Mouse (Mus musculus) neural tube, embryonic 12.5 days (tissue): ENCODE results near the gene Ddx39b. TPM values are rescaled to one million over a fixed set of nuclear protein-coding genes. Genes with fewer than 3 reads are reported as not detected.
"Not testable (repeated sequence)": the region's sequence is repeated elsewhere in the genome, so short reads cannot be mapped to it uniquely, and the experiment has no call there.

ENCODE experiments used
- ATAC-seq: fragments of 200-750 bp; cut with Nextera tagmentation; 2 replicates; pipeline ENCODE4 v1.8.0; 2017; ENCODE audit warnings: low read depth, mild to moderate bottlenecking, moderate TSS enrichment, moderate library complexity; ENCODE audit not compliant: low FRiP score
- H3K27ac ChIP-seq: fragments of 300-500 bp; sonication (generic); 2 replicates; pipeline ENCODE4 v1.5.1; 2016
- H3K27me3 ChIP-seq: fragments of 300-500 bp; sonication (generic); replicated peaks from 2 replicates; pipeline ENCODE4 v1.6.1; 2016; ENCODE audit warnings: mild to moderate bottlenecking
- H3K36me3 ChIP-seq: fragments of 300-500 bp; sonication (generic); 2 replicates; pipeline ENCODE4 v1.6.1; 2016; ENCODE audit warnings: mild to moderate bottlenecking
- H3K4me1 ChIP-seq: fragments of 300-500 bp; sonication (generic); 2 replicates; pipeline ENCODE4 v1.6.1; 2016
- H3K4me2 ChIP-seq: fragments of 300-500 bp; sonication (generic); replicated peaks from 2 replicates; pipeline ENCODE4 v1.6.1; 2016; ENCODE audit warnings: mild to moderate bottlenecking
- H3K4me3 ChIP-seq: fragments of 300-500 bp; sonication (generic); 2 replicates; pipeline ENCODE4 v1.5.1; 2016
- H3K9ac ChIP-seq: fragments of 300-500 bp; sonication (generic); 2 replicates; pipeline ENCODE4 v1.6.1; 2016; ENCODE audit warnings: mild to moderate bottlenecking
- H3K9me3 ChIP-seq: fragments of 300-500 bp; sonication (generic); 2 replicates; pipeline ENCODE4 v1.6.1; 2016; ENCODE audit warnings: mild to moderate bottlenecking
- WGBS: fragments of 180-500 bp; shearing (Covaris S2); methylation state at CpG from one replicate; pipeline ENCODE4 v1.1.7; 2016; 5-methylcytosine and 5-hydroxymethylcytosine counted together
- microRNA-seq: library from miRNA; unstranded; fragments of <30 nt; microRNA quantifications from one replicate; pipeline ENCODE4, GENCODE M21; 2017
- polyA plus RNA-seq: library from polyadenylated mRNA; unstranded; fragments of >200 nt; fragmentation: Nextera tagmentation; extraction: Ambion mirVana; gene quantifications from 2 replicates; pipeline ENCODE4 v1.2.1, GENCODE M21; 2016

The Ddx39b gene
- polyA plus RNA-seq, 1 experiment from 2014 or later, result 511 TPM

DNA sequence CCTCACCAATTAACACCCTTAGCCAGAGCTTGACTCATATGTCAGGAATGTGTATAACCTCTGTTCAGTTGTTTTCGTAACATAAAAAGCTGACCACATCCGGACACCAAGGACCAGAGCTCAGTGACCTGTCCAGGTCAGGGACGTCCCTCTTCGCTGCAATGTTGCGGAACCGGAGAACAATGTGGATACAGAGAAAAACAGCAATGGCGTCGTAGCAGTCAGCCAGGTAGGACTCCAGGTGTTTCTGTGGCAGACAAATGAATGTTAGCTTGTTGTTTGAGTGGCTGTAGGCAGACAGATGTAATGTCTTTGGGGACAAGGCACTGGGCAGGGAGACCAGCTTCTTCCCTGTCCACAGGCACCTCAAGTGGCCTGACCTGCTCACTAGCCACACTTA lies 36.5 kb downstream of the Ddx39b start:
- Histone ChIP-seq H3K9me3 (no peaks in the 10 kb centered on the region), H3K4me3 (no peak overlapping the region), H3K4me2 (no peak overlapping the region), H3K9ac (no peak overlapping the region), H3K4me1 (no peaks in the 10 kb centered on the region), H3K27ac (no peak overlapping the region), H3K27me3 (no peaks in the 10 kb centered on the region; the same call in 1 of the 2 replicates), H3K36me3 (no peaks in the 10 kb centered on the region)
- no peak for ATAC-seq
- WGBS, result 92% methylated on average over 8 of the region's 8 CpGs

DNA sequence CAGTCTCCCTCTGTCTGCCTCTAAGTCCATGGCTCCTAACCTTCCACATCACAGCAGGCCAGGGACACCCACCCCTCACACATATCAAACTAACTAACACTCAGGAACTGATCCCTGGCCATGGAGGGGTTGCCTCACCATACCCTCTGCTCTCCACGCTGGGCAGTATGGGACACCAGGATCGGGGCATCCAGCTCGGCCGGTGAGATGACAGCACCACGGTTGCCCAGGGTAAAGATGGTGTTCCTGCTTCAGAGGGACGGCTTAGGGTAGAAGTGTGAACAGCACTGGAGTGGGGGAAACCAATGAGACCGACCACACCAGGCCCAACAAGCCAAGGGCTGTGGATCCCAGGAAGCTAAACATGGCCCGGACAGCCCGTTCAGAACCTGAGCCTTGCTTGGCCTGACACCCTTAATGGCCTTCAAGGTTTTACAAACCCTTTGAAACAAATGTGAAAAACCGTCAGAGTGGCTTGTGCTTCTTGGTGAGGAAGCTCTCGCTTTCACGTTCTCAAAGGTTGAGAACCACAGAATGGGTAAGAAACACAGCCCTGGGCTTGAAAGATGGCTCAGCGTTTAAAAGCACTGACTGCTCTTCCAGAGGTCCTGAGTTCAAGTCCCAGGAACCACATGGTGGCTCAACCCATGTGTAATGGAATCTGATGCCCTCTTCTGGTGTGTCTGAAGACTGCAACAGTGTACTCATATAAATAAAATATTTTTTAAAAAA lies 37.6 kb downstream of the Ddx39b start:
- Histone ChIP-seq H3K36me3 (no peaks in the 10 kb centered on the region), H3K27ac (no peak overlapping the region), H3K4me2 (no peak overlapping the region), H3K4me3 (no peak overlapping the region), H3K4me1 (no peaks in the 10 kb centered on the region), H3K27me3 (no peaks in the 10 kb centered on the region; the same call in 1 of the 2 replicates), H3K9ac (no peak overlapping the region), H3K9me3 (no peaks in the 10 kb centered on the region)
- WGBS, result 88% methylated on average over 13 of the region's 13 CpGs
- ATAC-seq, result no peak

- Histone ChIP-seq H3K4me1 (no peaks in the 10 kb centered on the region), H3K27me3 (no peaks in the 10 kb centered on the region; the same call in 1 of the 2 replicates), H3K36me3 (no peaks in the 10 kb centered on the region), H3K4me3 (no peak overlapping the region), H3K4me2 (no peak overlapping the region), H3K9me3 (no peaks in the 10 kb centered on the region), H3K9ac (no peak overlapping the region), H3K27ac (no peak overlapping the region)
- no peak for ATAC-seq
- 66% methylated on average over 3 of the region's 3 CpGs for WGBS
These were observed 38.7 kb downstream of the Ddx39b start for GRCm38 (mm10) chr17:35280276-35280675.

DNA sequence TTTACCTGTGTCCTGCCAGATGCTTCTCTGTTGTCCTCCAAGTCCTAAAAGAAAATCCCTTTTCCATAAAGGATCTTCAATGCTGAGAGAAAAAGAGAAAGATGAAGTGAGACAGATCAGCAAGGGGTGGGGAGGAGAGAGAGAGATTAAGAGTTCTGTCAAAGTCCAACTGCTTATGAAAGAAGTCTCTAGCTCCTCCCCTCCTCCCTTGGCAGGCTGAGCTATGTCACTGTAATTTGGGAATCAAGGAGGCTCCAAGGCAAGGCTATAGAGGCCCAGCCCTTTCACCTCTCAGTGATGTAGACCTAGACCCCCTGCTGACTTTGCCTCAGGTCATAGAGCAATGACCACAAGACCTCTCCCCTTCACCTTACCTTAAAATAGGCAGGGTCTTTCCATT lies 43.9 kb downstream of the Ddx39b start:
- no peaks in the 10 kb centered on the region for H3K4me1 ChIP-seq
- no peak for ATAC-seq
- no peaks in the 10 kb centered on the region for H3K27me3 ChIP-seq
- H3K9ac ChIP-seq, result no peak overlapping the region
- H3K36me3 ChIP-seq, result no peaks in the 10 kb centered on the region
- no peak overlapping the region for H3K27ac ChIP-seq
- no peaks in the 10 kb centered on the region for H3K9me3 ChIP-seq
- no peak overlapping the region for H3K4me2 ChIP-seq
- H3K4me3 ChIP-seq, result no peak overlapping the region

DNA sequence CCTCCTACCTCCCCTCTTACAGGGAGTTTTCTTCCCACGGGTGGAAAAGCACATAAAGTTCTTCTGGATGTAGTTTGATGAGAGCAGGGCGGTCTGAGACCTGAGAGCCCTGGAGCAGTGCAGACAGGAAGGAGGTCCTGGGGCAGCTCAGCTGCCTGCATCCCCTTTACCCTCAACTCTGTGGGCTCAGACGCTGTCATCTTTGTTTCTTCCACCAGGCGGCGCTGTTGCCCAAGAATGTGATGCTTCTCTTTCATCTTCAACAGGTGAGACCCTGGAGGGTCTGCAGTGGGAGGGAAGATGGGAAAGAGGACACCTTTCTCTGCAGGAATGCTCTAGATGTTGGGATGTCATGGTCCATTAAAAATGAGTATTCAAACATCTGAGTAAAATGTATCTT lies 54.2 kb downstream of the Ddx39b start:
- H3K4me2 ChIP-seq, H3K4me1 ChIP-seq, H3K36me3 ChIP-seq, H3K27me3 ChIP-seq, H3K27ac ChIP-seq, H3K9me3 ChIP-seq, ATAC-seq, H3K9ac ChIP-seq, H3K4me3 ChIP-seq: not testable (repeated sequence)
- 5% methylated on average over 5 of the region's 5 CpGs for WGBS

GRCm38 (mm10) chr17:35300261-35300945 lies 58.9 kb downstream of the Ddx39b start:
- H3K27ac ChIP-seq, H3K4me3 ChIP-seq, H3K4me2 ChIP-seq, ATAC-seq, H3K4me1 ChIP-seq, H3K36me3 ChIP-seq, H3K9me3 ChIP-seq, H3K27me3 ChIP-seq, H3K9ac ChIP-seq: not testable (repeated sequence)
- 90% methylated on average over 7 of the region's 7 CpGs for WGBS

DNA sequence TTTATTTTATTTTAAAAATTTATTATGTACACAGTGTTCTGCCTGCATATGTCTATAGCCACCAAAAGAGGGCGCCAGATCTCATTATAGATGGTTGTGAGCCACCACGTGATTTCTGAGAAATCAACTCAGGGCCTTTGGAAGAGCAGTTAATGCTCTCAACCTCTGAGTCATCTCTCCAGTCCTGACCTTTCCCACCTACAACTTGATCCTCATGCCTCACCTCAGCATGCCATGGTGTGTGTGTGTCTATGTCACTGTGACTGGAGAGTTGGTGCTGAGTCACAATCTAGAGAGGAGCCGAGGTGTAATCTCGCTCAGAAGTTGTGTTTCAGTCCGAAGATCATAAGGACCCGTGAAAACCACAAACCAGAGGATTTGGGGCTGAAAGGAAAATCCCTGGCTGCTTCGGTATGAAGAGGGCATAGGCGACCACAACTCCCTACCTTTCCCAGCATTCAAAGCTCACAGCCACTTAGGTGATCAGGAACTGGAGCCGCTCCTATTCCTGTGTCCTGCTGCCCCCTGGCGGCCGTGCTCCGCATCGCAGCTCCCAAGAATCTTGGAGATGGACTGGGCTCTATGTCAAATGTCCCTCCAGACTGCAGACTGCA lies 60.2 kb downstream of the Ddx39b start:
- H3K4me3 ChIP-seq, result no peak overlapping the region
- no peaks in the 10 kb centered on the region for H3K27me3 ChIP-seq
- H3K4me1 ChIP-seq, result no peaks in the 10 kb centered on the region
- H3K4me2 ChIP-seq, result no peak overlapping the region
- WGBS, result 27% methylated on average over 13 of the region's 13 CpGs
- ATAC-seq, result no peak
- H3K36me3 ChIP-seq, result no peaks in the 10 kb centered on the region
- no peak overlapping the region for H3K9ac ChIP-seq
- no peak overlapping the region for H3K27ac ChIP-seq
- H3K9me3 ChIP-seq, result no peaks in the 10 kb centered on the region

DNA sequence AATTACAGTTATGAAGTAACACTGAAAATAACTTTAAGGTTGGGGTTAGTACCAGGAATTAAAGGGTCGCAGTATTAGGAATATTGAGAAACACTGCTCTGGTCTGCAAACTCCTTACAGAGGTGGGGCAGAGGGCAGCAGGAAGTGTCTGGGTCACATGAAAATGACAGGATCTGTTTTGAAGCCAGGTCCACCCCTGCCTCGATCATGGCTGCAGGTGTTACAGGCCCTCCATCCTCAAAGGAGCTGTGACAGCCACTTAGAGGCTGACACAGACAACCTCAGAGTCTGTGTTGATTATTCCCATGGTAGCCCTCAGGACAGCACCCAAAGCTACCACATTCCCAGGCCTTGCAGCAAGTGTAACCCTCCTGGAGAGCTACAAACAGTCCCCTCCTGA lies 61.7 kb downstream of the Ddx39b start:
- no peak for ATAC-seq
- H3K9ac ChIP-seq, result no peak overlapping the region
- H3K4me1 ChIP-seq, result no peaks in the 10 kb centered on the region
- WGBS, result 82% methylated on average over 2 of the region's 2 CpGs
- H3K4me3 ChIP-seq, result no peak overlapping the region
- H3K4me2 ChIP-seq, result no peak overlapping the region
- no peaks in the 10 kb centered on the region for H3K36me3 ChIP-seq
- H3K27me3 ChIP-seq, result no peaks in the 10 kb centered on the region; the same call in 1 of the 2 replicates
- no peak overlapping the region for H3K27ac ChIP-seq
- no peaks in the 10 kb centered on the region for H3K9me3 ChIP-seq

Small RNAs within 50 kb of the gene (microRNA-seq; reads per million reads assigned to microRNA genes)
- gene Mir6973a (not detected), gene Mir6974 (not detected), gene Mir6975 (4.2 reads per million, percentile 12 among the genes with 10 or more reads in this experiment), gene Mir8094 (not detected)

Other genes starting within 250 kb of the Ddx39b start
- gene Vars, start 240.8 kb upstream of the Ddx39b start, polyA plus RNA-seq, result 118 and 119 TPM in 2 replicates
- gene Vwa7, start 225.2 kb upstream of the Ddx39b start, polyA plus RNA-seq, result 0.06 and 0.15 TPM in 2 replicates
- gene Sapcd1, start 213.7 kb upstream of the Ddx39b start, polyA plus RNA-seq, result 3.8 and 5.0 TPM in 2 replicates
- 3.1 and 4.1 TPM in 2 replicates for gene Msh5, start 195.0 kb upstream of the Ddx39b start, polyA plus RNA-seq
- 169 and 178 TPM in 2 replicates for gene Clic1, start 191.8 kb upstream of the Ddx39b start, polyA plus RNA-seq
- gene Ddah2, start 182.7 kb upstream of the Ddx39b start, polyA plus RNA-seq, result 564 and 591 TPM in 2 replicates
- not detected in 2 replicates for gene Ly6g6c, start 176.4 kb upstream of the Ddx39b start, polyA plus RNA-seq
- 0.81 and 0.88 TPM in 2 replicates for gene Mpig6b, start 175.6 kb upstream of the Ddx39b start, polyA plus RNA-seq
- 0.38 and 0.57 TPM in 2 replicates for gene Ly6g6e, start 164.8 kb upstream of the Ddx39b start, polyA plus RNA-seq
- gene Ly6g6d, start 163.7 kb upstream of the Ddx39b start, polyA plus RNA-seq, result 1.9 and 2.2 TPM in 2 replicates
- 0.23 and 0.84 TPM in 2 replicates for gene Ly6g6f, start 156.1 kb upstream of the Ddx39b start, polyA plus RNA-seq
- gene Abhd16a, start 152.5 kb upstream of the Ddx39b start, polyA plus RNA-seq, result 78.7 and 83.6 TPM in 2 replicates
- not detected in 2 replicates for gene Ly6g5c, start 133.5 kb upstream of the Ddx39b start, polyA plus RNA-seq
- gene Ly6g5b, start 126.3 kb upstream of the Ddx39b start, polyA plus RNA-seq, result 1.1 TPM in 2 replicates
- 24.9 and 28.0 TPM in 2 replicates for gene Gpank1, start 120.3 kb upstream of the Ddx39b start, polyA plus RNA-seq
- 289 and 295 TPM in 2 replicates for gene Csnk2b, start 119.7 kb upstream of the Ddx39b start, polyA plus RNA-seq
- gene D17H6S53E, start 115.4 kb upstream of the Ddx39b start, polyA plus RNA-seq, result 6.1 and 7.8 TPM in 2 replicates
- 0.32 and 0.93 TPM in 2 replicates for gene Apom, start 109.7 kb upstream of the Ddx39b start, polyA plus RNA-seq
- gene Bag6, start 106.6 kb upstream of the Ddx39b start, polyA plus RNA-seq, result 82.8 and 84.5 TPM in 2 replicates
- gene Prrc2a, start 76.8 kb upstream of the Ddx39b start, polyA plus RNA-seq, result 205 and 224 TPM in 2 replicates
- 8.3 and 9.1 TPM in 2 replicates for gene Aif1, start 65.7 kb upstream of the Ddx39b start, polyA plus RNA-seq
- gene Lst1, start 53.3 kb upstream of the Ddx39b start, polyA plus RNA-seq, result 6.8 and 7.0 TPM in 2 replicates
- gene Ltb, start 47.3 kb upstream of the Ddx39b start, polyA plus RNA-seq, result 0.39 and 0.57 TPM in 2 replicates
- gene Tnf, start 39.7 kb upstream of the Ddx39b start, polyA plus RNA-seq, result 0.18 TPM in 1 of 2 replicates, not detected in the other
- not detected in 2 replicates for gene Lta, start 36.4 kb upstream of the Ddx39b start, polyA plus RNA-seq
- not detected in 2 replicates for gene Gm16181, start 20.9 kb upstream of the Ddx39b start, polyA plus RNA-seq
- gene Atp6v1g2, start 8.1 kb upstream of the Ddx39b start, polyA plus RNA-seq, result 26.2 and 28.4 TPM in 2 replicates
- 10.6 and 11.5 TPM in 2 replicates for gene Nfkbil1, start 6.0 kb upstream of the Ddx39b start, polyA plus RNA-seq
- 55.7 and 58.8 TPM in 2 replicates for gene H2-D1, start 21.0 kb downstream of the Ddx39b start, polyA plus RNA-seq
- 0.06 and 0.10 TPM in 2 replicates for gene H2-Q1, start 78.7 kb downstream of the Ddx39b start, polyA plus RNA-seq
- 0.28 and 0.42 TPM in 2 replicates for gene H2-Q2, start 100.5 kb downstream of the Ddx39b start, polyA plus RNA-seq
- gene H2-Q4, start 137.9 kb downstream of the Ddx39b start, polyA plus RNA-seq, result 2.7 and 3.2 TPM in 2 replicates
- 0.48 and 0.64 TPM in 2 replicates for gene H2-Q6, start 183.1 kb downstream of the Ddx39b start, polyA plus RNA-seq
- 6.5 and 6.8 TPM in 2 replicates for gene H2-Q7, start 197.4 kb downstream of the Ddx39b start, polyA plus RNA-seq
- 0.18 and 0.27 TPM in 2 replicates for gene H2-Q10, start 228.3 kb downstream of the Ddx39b start, polyA plus RNA-seq